Mouse (Mus musculus) stomach, postnatal 0 days (tissue): ENCODE results near the gene Slc25a34.

Experiments used
- CTCF ChIP-seq: IDR thresholded peaks from 2 replicates; pipeline ENCODE4 v1.5.1; 2016; ENCODE audit warnings: antibody characterized with exemption, low read depth, mild to moderate bottlenecking, moderate library complexity
- EP300 ChIP-seq: optimal IDR thresholded peaks from 2 replicates; pipeline ENCODE3; 2016; ENCODE audit warnings: antibody characterized with exemption

DNA sequence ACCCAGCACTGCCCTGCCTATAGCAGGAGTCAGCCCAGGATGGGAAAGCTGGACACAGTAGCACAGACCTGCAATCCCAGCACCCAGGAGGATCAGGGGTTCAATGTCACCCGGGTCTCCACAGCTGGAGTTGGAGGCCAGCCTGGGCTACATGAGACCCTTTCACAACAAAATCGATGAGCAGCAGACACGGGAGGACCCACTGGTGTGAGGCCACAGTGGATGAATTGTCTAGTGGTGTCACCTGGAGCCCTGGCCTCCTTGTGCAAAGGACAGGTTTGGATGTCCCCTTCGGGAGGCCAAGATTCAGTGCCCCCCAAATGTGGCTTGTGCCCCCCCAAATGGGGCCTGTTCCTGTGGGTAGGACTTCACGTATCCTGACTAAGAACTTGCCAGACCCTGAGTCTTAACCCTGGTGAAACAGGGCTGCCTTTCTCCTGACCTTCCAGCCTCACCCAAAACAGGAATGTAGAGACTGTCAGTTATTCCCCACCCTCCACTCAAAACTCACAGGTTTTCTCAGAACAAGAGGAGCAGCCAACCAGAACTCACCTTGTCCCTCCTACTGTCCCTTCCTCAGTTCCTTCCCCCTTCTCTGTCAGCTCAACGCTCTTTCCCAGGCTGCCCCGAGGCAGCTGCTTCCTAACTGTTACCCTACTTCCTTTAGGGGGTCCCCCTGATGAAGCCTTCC is 50.8 kb downstream of the Slc25a34 start:
- no peak for TF ChIP-seq CTCF
- no peak for TF ChIP-seq EP300
